Mouse (Mus musculus): ENCODE data around the gene Lrig1.

DNA sequence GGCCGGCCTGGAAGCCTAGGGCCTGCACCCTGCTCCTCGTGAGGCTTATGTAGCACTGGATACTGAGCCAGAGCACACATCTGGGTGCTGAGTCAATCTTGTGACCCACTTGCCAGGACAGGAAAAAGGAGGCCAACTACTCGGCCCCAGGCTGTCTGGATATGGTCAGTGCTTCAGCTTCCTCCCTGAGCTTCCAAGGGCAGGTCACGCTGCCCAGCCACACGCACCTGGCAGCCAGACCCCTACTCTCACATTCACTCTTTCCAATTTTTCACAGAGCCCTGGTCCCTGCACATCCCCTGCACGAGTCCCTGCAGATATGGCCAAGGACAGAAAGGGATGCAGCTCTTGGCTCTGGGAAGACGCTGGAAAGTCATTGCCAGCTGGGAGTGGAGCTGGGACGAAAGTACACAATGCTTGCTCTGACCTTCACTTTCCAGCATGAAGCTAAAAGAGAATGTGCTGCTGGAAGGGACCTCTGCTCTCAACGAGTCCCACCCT, 79.1 kb downstream of the Lrig1 start:
- no peak for TF ChIP-seq POLR2A (IDR thresholded peaks at IDR 0.05; ENCODE audit: borderline replicate concordance, control insufficient read depth, low read depth, low read length)
- TF ChIP-seq CTCF (IDR thresholded peaks at IDR 0.05; ENCODE audit: control insufficient read depth, insufficient read depth, low read length) = no peak

Measured in bone marrow, adult 2 months (tissue).